Mouse (Mus musculus) hindbrain, embryonic 16.5 days (tissue): ENCODE measurements at regions not wholly inside any gene's neighbourhood (a gene's known extent, or its start where the extent isn't known, plus 50 kb on each side); places are given as distances from the start of the nearest gene placed in this dataset.

Source experiments
- ATAC-seq: fragments of 200-750 bp; cut with Nextera tagmentation; 2 replicates; pipeline ENCODE4 v1.8.0; 2017; ENCODE audit warnings: moderate TSS enrichment, moderate library complexity
- H3K27ac ChIP-seq: fragments of 300-500 bp; sonication (generic); 2 replicates; pipeline ENCODE4 v1.5.1; 2014; ENCODE audit warnings: low read depth, mild to moderate bottlenecking, control low read depth, low read length, moderate library complexity
- H3K27me3 ChIP-seq: fragments of 300-500 bp; sonication (generic); replicated peaks from 2 replicates; pipeline ENCODE4 v1.6.1; 2014; ENCODE audit warnings: low read length; ENCODE audit not compliant: control insufficient read depth, insufficient read depth
- H3K36me3 ChIP-seq: fragments of 300-500 bp; sonication (generic); 2 replicates; pipeline ENCODE4 v1.6.1; 2014; ENCODE audit warnings: mild to moderate bottlenecking, low read length, moderate library complexity, mixed read lengths; ENCODE audit not compliant: control insufficient read depth, insufficient read depth
- H3K4me1 ChIP-seq: fragments of 300-500 bp; sonication (generic); 2 replicates; pipeline ENCODE4 v1.6.1; 2014; ENCODE audit warnings: low read depth, low read length; ENCODE audit not compliant: control insufficient read depth, insufficient read depth
- H3K4me2 ChIP-seq: fragments of 300-500 bp; sonication (generic); 2 replicates; pipeline ENCODE4 v1.6.1; 2014; ENCODE audit warnings: mild to moderate bottlenecking, low read length, control low read depth, moderate library complexity
- H3K4me3 ChIP-seq: fragments of 300-500 bp; sonication (generic); 2 replicates; pipeline ENCODE4 v1.5.1; 2014; ENCODE audit warnings: mild to moderate bottlenecking, low read length, control low read depth, moderate library complexity
- H3K9ac ChIP-seq: fragments of 300-500 bp; sonication (generic); 2 replicates; pipeline ENCODE4 v1.6.1; 2014; ENCODE audit warnings: low read depth, mild to moderate bottlenecking, control low read depth, low read length, moderate library complexity
- H3K9me3 ChIP-seq: fragments of 300-500 bp; sonication (generic); 2 replicates; pipeline ENCODE4 v1.6.1; 2014; ENCODE audit warnings: mild to moderate bottlenecking, low read length, moderate library complexity; ENCODE audit not compliant: control insufficient read depth
- WGBS: fragments of 180-500 bp; shearing (Covaris S2); extraction: QIAGEN DNeasy Blood & Tissue Kit; methylation state at CpG from one replicate; pipeline ENCODE4 v1.1.7; 2014; 5-methylcytosine and 5-hydroxymethylcytosine counted together

DNA sequence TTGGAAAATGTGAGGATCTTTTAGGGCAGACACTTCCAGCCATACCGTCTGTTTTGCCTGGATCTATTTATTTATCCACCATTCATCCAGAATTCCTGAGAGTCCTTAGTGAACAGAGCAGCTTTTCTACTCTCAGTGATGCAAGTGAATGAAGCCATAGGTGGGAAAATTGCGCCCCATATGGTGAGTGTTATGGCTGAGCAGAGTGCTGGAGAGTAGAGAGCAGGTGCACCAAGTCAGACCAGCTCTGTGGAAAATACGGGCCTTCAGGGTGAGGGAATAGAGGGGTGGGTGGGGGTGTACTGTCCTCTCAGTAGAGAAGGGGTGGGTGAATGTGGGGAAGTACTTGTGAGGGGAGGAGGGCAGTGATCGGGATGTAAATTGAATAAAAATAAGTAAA is 223.0 kb upstream of the 4930550L24Rik start:
- Histone ChIP-seq H3K4me2 (no peak overlapping the region), H3K4me3 (no peak overlapping the region), H3K4me1 (no peaks in the 10 kb centered on the region), H3K27ac (no peak overlapping the region), H3K36me3 (no peaks in the 10 kb centered on the region), H3K9me3 (no peaks in the 10 kb centered on the region), H3K27me3 (no peaks in the 10 kb centered on the region), H3K9ac (no peak overlapping the region)
- ATAC-seq, result 0 out of 2 replicates have a peak, but pooled peaks have one; percentile 40
- 68% methylated on average over 4 of the region's 4 CpGs for WGBS

DNA sequence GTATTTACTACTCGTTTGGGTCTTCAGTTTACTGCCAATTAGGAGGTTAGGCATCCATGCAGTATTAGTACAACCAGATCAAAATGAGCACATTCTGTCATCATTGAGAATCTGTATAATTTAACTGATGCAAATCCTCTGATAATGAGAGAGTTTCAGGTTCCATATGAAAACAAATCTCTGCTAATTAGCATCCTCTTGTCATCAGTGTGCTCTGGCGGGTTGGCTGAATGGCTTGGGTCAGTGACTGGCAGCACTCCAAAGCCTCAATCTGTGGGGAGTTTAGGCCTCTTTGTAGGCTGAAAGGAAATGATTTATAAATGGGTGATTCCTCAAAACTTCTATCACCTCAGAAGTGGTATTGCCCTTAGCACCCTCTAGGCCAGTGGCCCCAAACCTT is 220.2 kb upstream of the 4930550L24Rik start:
- Histone ChIP-seq H3K9ac (no peak overlapping the region), H3K4me3 (no peak overlapping the region), H3K4me2 (no peak overlapping the region), H3K9me3 (no peaks in the 10 kb centered on the region), H3K4me1 (no peaks in the 10 kb centered on the region), H3K27ac (no peak overlapping the region), H3K36me3 (no peaks in the 10 kb centered on the region), H3K27me3 (no peaks in the 10 kb centered on the region)
- WGBS, result 58% methylated on average over 2 of the region's 2 CpGs
- ATAC-seq, result no peak

GRCm38 (mm10) chrX:58702152-58702741 is 206.9 kb upstream of the 4930550L24Rik start:
- Histone ChIP-seq H3K4me3 (no peak overlapping the region), H3K4me2 (no peak overlapping the region), H3K4me1 (no peaks in the 10 kb centered on the region), H3K36me3 (no peaks in the 10 kb centered on the region), H3K9ac (no peak overlapping the region), H3K9me3 (no peaks in the 10 kb centered on the region), H3K27ac (no peak overlapping the region), H3K27me3 (no peaks in the 10 kb centered on the region)
- 60% methylated on average over 4 of the region's 4 CpGs for WGBS
- peak; percentile 75 for ATAC-seq
